Mouse (Mus musculus): Measurements from ENCODE around the gene Chst15. TPM values are rescaled to one million over a fixed set of nuclear protein-coding genes. Genes with fewer than 3 reads are reported as not detected.
A peak's percentile ranks its signal among the peaks of the same experiment; 100 is the strongest.

Chst15 gene
- total RNA-seq, 2 experiments from 2014 or later, result 7.3 to 11.5 TPM

DNA sequence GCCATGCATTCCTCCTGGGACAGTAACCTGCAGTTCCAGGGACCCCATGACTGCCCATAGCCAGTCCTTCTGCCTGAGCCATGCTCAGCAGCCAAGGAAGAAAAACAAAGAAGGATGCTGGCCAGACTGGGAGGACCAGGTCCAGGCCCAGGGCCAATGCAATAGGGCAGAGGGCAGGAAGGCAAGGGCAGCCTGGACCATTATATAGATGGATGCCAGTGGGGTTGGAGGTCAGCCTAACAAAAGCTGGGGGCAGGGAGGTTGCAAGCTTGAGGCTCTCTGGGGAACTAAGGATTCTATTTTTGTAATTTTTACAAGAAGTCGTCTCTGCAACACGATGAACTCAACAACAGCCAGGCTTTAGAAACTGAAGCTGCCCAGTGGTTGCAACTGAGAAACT lies 84.1 kb downstream of the Chst15 start:
- ATAC-seq (replicated peaks; ENCODE audit: poor library complexity), result no peak

DNA sequence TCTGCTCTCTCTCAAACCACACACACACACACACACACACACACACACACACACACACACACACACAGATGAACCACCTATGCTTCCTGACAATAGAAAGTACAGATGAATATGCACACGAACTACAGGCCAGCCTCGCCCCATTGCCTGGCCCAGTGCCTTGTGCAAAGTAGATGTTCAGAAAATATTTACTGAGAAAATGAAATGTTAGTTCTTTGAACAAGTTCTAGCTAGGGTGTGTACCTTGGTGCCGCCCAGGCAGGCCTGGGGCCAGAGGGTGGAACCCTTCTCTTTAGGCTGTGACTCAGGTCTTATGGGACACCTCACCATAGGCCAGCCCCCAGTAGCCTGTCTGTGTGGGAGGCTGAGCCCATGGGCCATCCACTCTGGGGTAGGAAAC lies 85.6 kb downstream of the Chst15 start:
- no peak for ATAC-seq (replicated peaks; ENCODE audit: poor library complexity)

DNA sequence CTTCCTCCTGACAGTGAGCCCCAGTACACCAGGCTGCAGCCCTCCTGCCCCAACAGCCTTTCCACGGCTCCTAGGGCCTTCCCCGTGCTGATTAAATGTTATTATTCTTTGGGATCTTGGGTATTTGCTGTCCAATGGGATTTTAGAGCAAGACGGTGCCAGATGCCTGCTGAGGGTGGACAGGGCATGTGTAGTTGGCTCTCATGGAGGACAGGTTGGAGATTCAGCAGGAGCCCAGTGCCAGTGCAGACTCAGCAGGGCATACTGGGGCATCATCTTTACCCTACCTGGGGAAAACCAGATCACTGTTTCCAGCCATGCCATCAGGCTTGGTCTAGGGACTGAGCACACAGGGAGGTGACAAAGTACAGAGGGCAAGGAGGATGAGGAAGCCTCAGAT lies 86.1 kb downstream of the Chst15 start:
- no peak for ATAC-seq (replicated peaks; ENCODE audit: poor library complexity)

DNA sequence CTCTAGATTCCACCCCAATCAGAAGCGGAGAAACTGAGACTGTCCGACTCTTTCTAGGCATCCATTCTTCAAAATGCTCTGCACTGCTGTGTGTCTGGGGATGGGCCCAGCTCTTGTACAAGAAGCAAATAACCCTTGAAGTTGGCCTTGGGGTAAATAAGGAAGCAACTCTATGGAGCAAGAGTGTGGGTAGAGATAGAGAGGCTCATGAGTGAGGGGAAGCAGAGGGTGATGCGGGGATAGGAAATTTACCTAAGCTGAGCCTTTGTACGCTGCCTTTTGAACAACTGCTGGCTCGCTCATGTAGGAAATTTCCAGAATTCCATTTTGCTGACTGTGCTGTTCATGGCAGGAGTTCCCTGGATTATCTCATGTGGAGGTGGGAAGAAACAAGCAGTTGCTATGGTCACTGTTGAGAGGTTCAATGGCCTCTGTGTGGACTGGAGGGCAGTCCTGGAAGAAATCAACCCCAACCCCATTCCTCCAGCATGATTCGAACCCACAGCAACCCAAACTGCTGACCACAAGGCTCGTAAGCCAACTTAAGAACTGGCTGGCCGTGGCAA lies 89.9 kb downstream of the Chst15 start:
- peak; percentile 66 for ATAC-seq (replicated peaks; ENCODE audit: poor library complexity)

DNA sequence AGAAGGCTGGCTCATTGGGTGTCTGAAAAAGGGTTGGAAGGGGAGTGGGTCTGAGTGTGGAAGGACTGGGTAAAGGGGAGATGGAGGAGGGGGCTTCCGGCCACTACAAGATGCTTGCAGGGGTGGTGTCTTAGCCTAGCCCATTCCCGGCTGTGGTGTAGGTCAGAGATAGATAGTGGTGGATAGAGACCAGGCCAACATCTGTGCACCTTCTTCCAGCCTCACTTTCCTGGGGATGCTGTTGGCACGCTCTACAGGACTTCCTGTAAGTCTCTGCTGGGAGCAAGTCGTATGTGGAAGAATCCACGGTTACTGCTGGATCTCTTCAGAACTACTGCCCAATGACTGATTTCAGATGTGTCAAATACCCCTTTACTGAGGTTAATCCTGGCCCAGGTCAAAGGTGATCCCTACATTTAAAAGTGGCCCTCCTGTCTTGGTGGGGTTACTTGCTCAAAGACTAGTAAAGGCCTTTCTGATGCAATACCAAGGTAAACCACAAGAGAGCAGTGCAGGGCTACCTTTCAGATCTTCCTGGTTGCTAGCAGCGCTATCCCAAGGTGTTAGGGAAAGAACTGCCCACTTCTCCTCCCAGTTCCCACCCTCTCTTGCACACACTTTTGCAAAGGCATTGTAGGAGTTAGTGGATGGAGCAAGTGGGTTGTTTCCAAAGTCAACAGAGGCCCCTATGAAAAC lies 90.5 kb downstream of the Chst15 start:
- peak; percentile 91 for ATAC-seq (replicated peaks; ENCODE audit: poor library complexity)

DNA sequence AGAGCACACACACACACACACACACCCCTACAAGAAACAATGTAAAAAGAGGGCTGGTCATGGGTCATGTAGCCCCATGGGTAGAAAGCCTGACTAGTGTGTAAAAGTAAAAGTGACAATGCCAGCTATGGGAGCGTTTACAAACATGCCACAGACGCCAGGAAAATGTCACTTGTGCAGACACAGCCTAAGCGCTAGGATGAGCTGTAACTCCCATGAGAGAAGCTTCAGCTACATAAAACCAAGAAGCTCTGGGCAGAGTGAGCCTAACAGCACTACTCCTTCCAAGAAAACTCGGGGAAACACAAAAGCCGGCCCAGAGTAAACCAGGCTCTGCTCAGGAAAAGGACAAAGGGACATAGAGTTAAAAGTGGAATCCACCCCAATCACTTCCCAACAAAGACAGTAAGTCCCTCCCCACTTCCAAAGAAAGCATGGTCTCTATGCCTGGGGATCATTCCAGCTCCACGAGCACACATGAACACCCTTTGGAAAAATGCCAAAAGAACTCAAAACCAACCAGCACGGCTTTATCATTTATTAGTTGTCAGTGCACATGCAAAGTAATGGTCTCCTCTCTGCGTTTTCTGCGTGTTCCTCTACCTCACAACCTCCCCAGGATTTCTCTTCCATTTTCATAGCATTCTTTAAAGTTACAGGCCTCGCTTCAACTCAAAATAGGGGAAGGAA lies 93.4 kb downstream of the Chst15 start:
- no peak for ATAC-seq (replicated peaks; ENCODE audit: poor library complexity)

DNA sequence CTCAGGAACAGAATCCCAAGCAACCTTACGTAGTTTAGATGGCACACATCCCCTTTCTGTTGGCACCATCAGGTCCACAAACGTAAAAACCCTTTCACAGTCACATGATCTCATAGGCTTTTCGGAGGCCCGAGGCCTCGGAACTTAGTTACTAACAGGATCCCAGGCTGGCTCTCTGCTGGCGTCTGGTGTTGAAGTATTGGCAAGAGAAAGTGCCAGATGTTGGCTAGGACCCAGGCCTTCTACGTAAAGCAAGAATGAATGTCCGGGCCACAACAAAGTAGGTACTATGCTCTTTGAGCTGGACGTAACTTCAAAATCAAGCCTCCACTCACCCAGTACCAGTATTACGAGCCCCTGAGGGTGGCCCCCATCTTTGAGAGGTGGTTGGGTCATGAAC lies 103.0 kb downstream of the Chst15 start:
- ATAC-seq (replicated peaks; ENCODE audit: poor library complexity), result no peak

DNA sequence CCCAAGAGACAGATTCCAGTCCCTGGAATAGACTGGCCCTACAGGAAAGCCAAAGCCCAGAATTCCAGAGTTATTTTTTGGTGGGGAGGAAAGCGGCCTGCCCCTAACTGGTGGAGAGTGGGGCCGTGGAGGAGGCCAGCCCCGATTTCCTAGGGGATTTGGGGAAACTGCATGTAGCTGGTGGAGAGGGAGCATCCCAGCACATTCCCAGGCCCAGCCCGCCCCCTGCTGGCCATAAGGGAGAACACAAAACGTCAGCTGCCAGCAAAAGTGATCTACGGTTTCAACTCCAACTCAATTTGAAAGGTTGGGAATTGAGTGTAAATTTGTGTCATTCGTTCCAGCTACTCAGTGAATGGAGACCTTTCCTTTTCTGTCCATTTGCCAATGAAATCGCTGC lies 103.6 kb downstream of the Chst15 start:
- 0 out of 2 replicates have a peak, but pooled peaks have one; percentile 50 for ATAC-seq (replicated peaks; ENCODE audit: poor library complexity)

DNA sequence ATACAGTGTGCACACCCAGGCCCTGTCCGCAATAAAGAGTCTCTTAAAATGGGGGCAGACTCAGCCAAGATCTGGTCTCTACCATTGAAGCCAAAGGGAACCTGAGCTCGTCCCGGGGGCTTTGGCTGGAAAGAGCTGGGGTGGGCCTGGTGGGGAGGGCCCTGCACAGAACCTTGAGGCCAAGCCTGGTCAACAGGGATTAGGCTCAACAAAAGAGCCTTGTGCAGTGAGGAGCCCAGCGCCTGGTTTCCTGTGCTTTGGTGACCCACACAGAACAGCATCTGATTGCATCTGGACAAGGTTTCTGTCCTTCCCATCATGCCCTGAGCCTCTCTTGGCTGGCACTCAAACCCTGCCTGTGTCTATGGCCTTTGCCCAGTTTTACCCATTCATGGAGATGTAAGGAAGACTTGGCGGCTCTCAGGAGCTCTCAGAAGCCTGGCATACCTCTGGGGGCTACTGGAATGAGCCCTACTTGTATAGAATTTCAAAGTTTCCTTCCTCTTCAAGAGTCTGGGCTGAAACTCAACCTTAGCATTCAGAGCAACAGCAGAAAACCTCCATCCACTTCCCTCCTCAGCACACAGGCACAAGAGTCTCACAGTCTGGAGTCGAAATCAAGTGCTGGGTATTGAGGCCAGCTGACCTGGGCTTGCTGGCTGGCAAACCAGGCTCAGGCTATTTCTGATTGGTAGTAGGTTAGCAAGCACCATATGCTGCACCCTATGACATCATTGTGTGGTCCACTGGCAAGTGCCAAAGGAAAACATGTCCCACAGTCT lies 104.9 kb downstream of the Chst15 start:
- ATAC-seq (replicated peaks; ENCODE audit: poor library complexity), result no peak

DNA sequence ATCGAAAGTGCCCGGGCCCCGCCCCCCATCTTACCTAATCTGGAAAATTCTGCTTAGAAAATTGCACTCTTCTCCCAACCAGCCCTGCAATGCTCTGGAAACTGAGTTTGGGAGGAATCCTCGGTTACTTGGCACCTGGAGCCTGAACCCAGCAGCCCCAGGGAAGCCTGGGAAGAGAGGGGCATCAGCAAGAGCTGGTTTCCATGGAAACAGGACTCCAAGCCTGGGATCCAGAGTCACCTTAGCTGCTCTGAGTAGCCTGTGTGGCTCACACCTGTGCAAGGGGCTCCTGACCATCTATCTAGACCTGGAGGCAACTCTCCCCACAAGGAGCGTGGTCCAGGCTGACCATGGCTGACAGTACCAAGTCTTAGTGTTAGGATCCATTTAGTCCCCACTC lies 106.4 kb downstream of the Chst15 start:
- no peak for ATAC-seq (replicated peaks; ENCODE audit: poor library complexity)

DNA sequence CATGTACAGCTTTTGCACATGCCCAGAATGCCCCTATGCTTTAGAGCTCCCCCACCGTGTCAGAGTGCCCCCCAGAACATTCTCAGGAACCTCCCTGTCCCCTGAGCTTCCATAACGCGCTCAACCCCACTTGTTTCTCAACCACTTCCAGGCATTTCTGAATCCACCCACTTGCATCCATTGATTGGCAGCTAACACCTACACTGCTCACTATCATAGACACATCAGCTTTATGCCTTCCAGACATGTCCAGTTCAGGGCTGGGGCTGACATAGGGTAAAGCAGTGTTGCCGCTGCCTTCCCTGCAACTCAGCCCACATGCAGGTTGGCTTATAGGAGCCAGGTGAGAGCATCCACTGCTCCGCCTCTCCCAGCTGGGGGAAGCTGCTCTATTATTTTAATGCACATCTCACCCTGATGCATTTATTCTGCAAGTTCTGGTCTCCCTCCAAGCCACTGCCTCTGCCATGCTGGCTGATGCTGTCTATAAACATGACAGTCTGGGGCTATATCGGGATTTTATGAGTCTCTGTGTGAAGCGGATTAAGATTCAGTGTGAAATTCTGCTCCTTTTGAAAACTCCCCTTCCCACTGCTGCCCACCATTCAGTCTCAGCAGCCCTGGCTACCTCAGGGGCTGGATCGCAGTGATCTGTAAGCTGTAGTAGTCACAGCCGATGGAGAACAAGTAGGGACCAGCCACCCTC lies 107.9 kb downstream of the Chst15 start:
- no peak for ATAC-seq (replicated peaks; ENCODE audit: poor library complexity)

DNA sequence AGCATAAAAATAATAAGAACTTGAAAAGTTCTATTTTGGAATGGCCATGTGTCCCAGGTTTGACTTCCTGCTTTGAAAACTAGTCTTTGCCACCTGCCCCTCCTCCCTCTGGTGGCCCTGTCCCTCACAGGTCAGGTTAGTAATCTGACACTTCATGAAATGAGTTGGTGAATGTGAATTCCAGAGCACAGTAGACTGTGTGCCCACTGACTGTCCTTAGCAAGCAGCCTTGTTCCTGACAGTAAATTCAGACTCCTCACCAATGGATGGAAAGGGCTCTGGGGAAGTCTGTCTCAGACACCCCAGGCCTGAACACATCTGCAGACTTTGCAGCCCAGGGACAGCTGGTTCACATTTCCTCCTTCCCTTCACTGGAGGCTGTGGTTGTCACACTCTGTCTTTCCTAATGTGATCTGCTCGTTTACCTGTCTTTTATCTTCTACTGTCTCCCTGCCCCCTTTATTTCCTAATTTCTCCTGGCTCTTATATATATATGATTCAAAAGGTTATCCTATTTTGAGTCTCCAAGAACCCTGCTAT lies 112.9 kb downstream of the Chst15 start:
- ATAC-seq (replicated peaks; ENCODE audit: poor library complexity), result no peak

DNA sequence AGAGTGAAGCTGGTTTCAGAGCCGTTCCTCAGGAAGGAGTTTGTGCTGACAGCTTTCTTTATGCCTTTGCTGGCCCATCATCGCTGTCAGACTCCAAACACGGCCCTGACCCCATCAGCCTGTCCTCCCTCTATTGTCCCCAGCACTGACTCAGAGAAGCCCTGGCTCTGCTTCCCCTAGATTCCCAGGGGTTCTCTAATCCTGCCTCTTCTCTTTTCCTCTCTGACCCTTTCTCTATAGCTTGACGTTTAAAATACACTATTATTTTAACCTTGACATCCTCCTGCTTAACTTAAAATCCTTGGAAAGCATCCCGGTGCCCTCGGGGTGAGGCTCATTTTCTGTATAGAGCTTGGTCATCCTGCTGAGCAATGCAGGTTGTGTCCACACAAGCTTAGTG lies 117.3 kb downstream of the Chst15 start:
- no peak for ATAC-seq (replicated peaks; ENCODE audit: poor library complexity)

DNA sequence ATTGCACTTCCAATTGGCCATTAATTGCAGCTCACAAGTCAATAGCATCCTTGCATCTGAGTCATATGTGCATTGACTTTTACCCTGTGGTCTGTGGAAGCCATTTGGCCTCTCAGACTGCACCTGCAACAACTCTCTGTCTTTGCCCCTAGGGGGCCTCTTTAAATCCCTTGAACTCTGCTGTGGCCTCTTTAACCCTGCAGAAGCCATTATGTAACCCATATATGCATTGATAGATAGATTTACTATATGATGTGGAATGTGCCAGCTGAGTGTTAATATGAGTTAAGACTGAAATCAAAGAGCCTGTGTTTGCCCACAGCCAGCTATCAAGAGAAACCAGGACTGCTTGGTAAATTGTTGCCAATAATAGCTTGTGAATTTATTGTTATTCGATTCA lies 118.2 kb downstream of the Chst15 start:
- ATAC-seq (replicated peaks; ENCODE audit: poor library complexity), result no peak

DNA sequence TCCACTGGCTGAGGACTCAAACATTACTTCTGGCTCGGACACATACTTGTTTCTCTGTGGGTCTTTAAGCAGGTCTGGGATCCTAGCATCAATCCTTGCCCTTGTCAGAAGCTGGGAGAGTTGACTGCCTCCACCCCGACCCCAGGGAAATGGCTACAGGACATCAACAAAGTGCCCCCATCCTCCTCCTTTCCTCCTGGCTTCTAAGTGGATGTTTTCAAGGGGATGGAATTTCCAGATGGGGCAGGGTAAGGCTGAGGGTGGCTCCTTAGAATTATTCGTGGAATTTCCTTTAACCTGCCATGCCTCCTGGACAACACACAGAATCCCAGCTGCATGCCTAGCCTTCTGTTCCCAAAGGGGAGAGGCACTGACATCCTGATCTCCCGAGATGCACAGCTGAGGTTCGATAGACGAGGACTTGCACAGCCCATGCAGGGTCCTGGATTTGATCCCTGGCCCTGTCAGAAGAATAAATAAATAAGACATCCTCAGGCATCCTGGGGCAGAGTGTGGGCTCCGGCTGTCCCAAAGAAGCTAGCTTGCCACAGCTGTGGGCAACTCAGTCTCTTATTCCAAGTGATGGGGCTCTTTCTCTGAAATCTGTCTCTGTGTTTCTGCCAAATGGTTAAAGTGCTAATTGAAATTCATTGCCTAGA lies 119.1 kb downstream of the Chst15 start:
- ATAC-seq (replicated peaks; ENCODE audit: poor library complexity), result no peak

DNA sequence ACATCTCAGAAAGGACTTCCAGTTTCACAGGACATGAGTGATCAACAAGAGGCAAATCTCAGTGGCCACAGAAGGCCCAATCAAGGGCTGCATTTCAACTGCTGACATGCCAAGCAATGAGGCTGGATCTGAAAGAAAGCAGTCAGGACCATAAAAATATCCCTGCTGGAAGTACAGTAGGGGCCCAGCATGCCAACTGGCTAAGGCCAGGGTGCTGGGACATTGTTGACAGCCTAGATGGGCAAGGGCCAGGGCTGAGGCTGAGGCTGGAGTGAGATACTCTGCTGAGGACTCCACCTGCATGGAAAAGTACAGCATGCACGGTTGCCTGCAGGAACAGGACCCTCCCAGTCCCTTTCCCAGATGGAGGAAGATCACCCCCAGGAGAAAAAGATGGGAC lies 120.4 kb downstream of the Chst15 start:
- ATAC-seq (replicated peaks; ENCODE audit: poor library complexity), result no peak

DNA sequence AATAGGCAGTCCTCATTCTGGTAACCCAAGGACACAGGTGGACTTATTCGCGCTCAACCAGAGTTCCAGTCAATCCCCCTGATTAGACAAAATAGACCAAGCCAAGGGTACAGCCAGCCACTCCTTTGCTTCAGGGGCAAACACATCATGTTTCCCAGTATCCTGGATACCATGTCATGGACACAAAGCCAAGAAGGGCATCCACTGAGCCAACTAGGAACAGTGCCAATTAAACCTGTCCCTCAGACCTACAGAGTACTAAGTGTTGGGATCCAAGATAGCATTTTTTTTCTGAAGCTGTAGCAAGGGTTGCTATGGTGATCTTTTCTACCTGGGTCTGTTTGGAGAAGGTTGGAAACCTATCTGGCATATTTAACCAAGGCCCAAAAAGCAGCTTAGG lies 123.4 kb downstream of the Chst15 start:
- ATAC-seq (replicated peaks; ENCODE audit: poor library complexity), result no peak

DNA sequence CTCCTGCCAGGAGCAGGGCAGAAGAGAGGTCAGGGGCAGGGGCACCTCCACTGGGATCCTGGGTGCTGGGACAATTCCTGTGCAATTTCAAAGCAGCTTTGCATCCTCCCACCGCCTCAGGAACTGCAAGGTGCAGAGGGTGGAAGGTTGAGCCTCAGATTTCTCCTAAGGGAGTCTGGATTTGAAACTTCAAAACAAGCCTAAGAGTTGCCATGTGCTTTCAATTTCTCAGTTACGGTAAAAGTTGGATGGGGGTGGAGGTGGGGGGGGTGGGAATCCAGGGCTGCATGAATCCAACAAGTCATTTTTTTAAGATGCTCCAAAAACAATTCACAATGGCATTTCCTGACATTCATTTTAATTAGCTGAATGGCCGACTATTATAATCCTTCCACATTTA lies 129.6 kb downstream of the Chst15 start:
- ATAC-seq (replicated peaks; ENCODE audit: poor library complexity), result no peak
